Mouse (Mus musculus) olfactory bulb, adult 2 months (tissue): Measurements from ENCODE around the gene Dgat2.

Experiments
- CTCF ChIP-seq: fragments of 200-500 bp; IDR thresholded peaks from 2 replicates; pipeline ENCODE4 v1.5.1; 2012; ENCODE audit warnings: low read depth, mild to moderate bottlenecking, low read length, moderate library complexity; ENCODE audit not compliant: insufficient read depth
- POLR2A ChIP-seq: fragments of 200-500 bp; IDR thresholded peaks from 2 replicates; pipeline ENCODE4 v1.6.1; 2012; ENCODE audit warnings: mild to moderate bottlenecking, low read depth, low read length, moderate library complexity; ENCODE audit not compliant: insufficient read depth

DNA sequence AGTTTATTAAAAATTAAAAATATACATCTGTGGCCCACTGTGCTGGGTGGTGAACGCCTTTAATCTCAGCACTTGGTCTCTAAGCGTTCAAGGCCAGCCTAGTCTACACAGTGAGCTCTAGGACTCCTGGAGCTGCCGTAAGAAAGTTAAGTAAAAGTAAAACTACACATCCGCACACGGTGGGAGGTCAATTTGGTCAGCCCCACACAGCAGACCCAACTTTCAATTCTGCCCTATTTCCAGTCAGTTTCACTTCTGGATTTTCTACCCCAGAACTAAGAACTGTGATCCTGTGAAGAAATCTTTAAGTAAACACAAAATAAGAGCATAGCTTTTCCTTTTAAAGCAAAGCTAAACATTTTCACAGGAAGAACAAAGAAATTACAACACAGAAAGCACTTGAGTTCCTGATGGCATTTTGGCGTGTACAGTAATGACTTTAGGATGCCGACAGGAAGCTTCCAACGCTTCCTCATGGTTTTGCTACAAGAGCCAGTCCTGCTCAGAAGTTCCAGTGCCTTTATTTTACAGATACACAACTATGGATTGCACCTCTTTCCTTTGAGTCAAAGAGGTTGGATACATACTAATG lies 48.6 kb downstream of the Dgat2 start:
- TF ChIP-seq POLR2A, result no peak
- TF ChIP-seq CTCF, result no peak
